Mouse (Mus musculus) neural tube, embryonic 12.5 days (tissue): ENCODE measurements at regions not wholly inside any gene's neighbourhood (a gene's known extent, or its start where the extent isn't known, plus 50 kb on each side); places are given as distances from the start of the nearest gene placed in this dataset.

ENCODE experiments used
- ATAC-seq: fragments of 200-750 bp; cut with Nextera tagmentation; 2 replicates; pipeline ENCODE4 v1.8.0; 2017; ENCODE audit warnings: low read depth, mild to moderate bottlenecking, moderate TSS enrichment, moderate library complexity; ENCODE audit not compliant: low FRiP score
- H3K27ac ChIP-seq: fragments of 300-500 bp; sonication (generic); 2 replicates; pipeline ENCODE4 v1.5.1; 2016
- H3K27me3 ChIP-seq: fragments of 300-500 bp; sonication (generic); replicated peaks from 2 replicates; pipeline ENCODE4 v1.6.1; 2016; ENCODE audit warnings: mild to moderate bottlenecking
- H3K36me3 ChIP-seq: fragments of 300-500 bp; sonication (generic); 2 replicates; pipeline ENCODE4 v1.6.1; 2016; ENCODE audit warnings: mild to moderate bottlenecking
- H3K4me1 ChIP-seq: fragments of 300-500 bp; sonication (generic); 2 replicates; pipeline ENCODE4 v1.6.1; 2016
- H3K4me2 ChIP-seq: fragments of 300-500 bp; sonication (generic); replicated peaks from 2 replicates; pipeline ENCODE4 v1.6.1; 2016; ENCODE audit warnings: mild to moderate bottlenecking
- H3K4me3 ChIP-seq: fragments of 300-500 bp; sonication (generic); 2 replicates; pipeline ENCODE4 v1.5.1; 2016
- H3K9ac ChIP-seq: fragments of 300-500 bp; sonication (generic); 2 replicates; pipeline ENCODE4 v1.6.1; 2016; ENCODE audit warnings: mild to moderate bottlenecking
- H3K9me3 ChIP-seq: fragments of 300-500 bp; sonication (generic); 2 replicates; pipeline ENCODE4 v1.6.1; 2016; ENCODE audit warnings: mild to moderate bottlenecking
- WGBS: fragments of 180-500 bp; shearing (Covaris S2); methylation state at CpG from one replicate; pipeline ENCODE4 v1.1.7; 2016; 5-methylcytosine and 5-hydroxymethylcytosine counted together

DNA sequence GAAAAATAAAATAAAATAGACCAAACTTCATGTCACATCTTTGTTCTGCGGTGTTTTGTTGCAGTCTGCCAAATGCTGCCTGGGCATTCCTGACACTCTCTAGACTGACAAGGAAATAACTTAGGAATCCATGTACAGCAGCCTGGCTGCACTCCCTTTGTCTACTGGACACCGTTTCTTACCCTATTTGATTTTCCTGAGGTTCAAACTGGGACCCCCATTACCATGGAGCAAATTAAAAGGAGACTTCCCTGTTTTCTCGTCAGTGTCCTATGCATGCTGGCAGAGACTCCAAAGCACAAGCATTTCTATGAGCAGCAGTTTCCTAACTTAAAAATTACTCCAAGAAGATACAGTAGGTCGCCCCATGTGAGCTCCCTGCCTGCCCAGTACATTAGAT is 1470.1 kb upstream of the Slc10a2 start:
- Histone ChIP-seq H3K4me3 (no peak overlapping the region), H3K4me2 (no peak overlapping the region), H3K36me3 (no peaks in the 10 kb centered on the region), H3K27me3 (no peaks in the 10 kb centered on the region), H3K4me1 (no peaks in the 10 kb centered on the region), H3K9ac (no peak overlapping the region), H3K27ac (no peak overlapping the region), H3K9me3 (no peaks in the 10 kb centered on the region)
- 64% methylated on average over 4 of the region's 4 CpGs for WGBS
- no peak for ATAC-seq

DNA sequence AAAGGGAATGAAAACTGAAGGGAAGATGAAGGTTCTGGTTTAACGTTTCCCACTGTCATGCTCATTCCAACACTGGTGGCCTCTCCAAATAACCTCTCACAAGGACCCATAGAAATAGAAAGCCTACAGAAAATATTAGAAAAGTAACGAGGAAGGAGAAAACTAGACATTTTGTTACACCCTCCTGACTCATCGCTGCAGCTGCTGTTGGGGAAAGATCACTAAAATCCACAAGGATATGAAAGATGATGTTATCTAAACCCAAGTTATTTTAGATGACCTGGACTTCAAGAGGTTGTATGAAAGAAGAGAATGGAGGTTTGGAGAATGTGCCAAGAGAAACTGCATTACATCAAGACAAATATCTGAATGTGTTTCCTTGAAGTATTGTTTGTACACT is 1468.3 kb upstream of the Slc10a2 start:
- no peak overlapping the region for H3K4me3 ChIP-seq
- no peaks in the 10 kb centered on the region for H3K27me3 ChIP-seq
- no peaks in the 10 kb centered on the region for H3K4me1 ChIP-seq
- ATAC-seq, result no peak
- no peak overlapping the region for H3K9ac ChIP-seq
- H3K27ac ChIP-seq, result no peak overlapping the region
- 92% methylated on average over 3 of the region's 3 CpGs for WGBS
- H3K36me3 ChIP-seq, result no peaks in the 10 kb centered on the region
- no peak overlapping the region for H3K4me2 ChIP-seq
- H3K9me3 ChIP-seq, result no peaks in the 10 kb centered on the region

DNA sequence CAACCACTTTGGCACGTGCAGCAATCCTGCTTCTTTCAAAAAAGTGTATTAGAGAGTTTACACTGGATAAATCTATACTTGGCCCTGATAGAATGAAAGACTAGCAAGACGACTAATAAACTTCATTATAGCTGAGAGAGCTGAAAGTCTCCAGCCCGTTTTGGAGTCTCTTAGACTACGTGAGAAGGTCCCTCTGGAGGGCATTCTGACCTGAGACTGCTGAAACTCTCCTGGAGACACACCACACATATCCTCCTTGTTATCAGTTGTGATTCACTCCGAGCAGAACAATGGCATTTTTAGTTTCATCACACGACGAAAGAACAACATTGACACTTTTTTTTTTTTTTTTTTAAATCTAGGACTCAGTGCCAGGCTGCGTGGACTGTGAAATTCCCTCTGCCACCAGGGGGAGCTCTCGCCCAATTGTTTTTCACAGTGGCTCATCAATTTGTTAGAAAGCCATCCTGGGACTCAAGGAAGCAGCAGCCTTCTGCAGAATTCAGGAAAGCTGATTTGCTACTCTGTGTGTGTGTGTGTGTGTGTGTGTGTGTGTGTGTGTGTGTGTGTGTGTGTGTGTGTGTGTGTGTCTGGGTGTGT is 1467.0 kb upstream of the Slc10a2 start:
- Histone ChIP-seq H3K4me2 (no peak overlapping the region), H3K27me3 (no peaks in the 10 kb centered on the region), H3K9ac (no peak overlapping the region), H3K27ac (no peak overlapping the region), H3K4me1 (no peaks in the 10 kb centered on the region), H3K9me3 (no peaks in the 10 kb centered on the region), H3K36me3 (no peaks in the 10 kb centered on the region), H3K4me3 (no peak overlapping the region)
- 37% methylated on average over 9 of the region's 9 CpGs for WGBS
- 0 out of 2 replicates have a peak, but pooled peaks have one; percentile 33 for ATAC-seq

DNA sequence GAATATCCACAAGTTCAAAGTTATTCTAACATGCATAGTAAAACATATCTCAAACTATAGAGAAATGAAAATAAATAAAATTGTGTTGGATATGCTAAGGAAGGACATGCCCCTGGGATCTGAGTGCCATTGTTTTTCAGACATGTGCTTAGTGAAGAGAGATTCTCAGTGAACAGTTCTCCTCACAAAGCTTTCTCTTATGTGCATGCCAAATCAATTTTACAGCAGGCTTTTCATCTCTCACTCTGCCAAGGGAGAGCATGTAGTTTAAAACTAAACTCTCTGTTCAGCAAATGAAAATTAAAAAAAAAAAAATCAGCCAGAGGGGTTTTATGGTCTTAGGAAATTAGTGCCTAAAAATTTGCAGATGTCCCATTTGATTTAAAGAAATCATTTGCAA is 1445.8 kb upstream of the Slc10a2 start:
- no peak overlapping the region for H3K4me3 ChIP-seq
- no peaks in the 10 kb centered on the region for H3K36me3 ChIP-seq
- ATAC-seq, result peak; percentile 50; the same call in 1 of the 2 replicates
- H3K27me3 ChIP-seq, result no peaks in the 10 kb centered on the region
- H3K4me2 ChIP-seq, result no peak overlapping the region
- H3K9me3 ChIP-seq, result no peaks in the 10 kb centered on the region
- H3K9ac ChIP-seq, result no peak overlapping the region
- no peaks in the 10 kb centered on the region for H3K4me1 ChIP-seq
- H3K27ac ChIP-seq, result no peak overlapping the region

DNA sequence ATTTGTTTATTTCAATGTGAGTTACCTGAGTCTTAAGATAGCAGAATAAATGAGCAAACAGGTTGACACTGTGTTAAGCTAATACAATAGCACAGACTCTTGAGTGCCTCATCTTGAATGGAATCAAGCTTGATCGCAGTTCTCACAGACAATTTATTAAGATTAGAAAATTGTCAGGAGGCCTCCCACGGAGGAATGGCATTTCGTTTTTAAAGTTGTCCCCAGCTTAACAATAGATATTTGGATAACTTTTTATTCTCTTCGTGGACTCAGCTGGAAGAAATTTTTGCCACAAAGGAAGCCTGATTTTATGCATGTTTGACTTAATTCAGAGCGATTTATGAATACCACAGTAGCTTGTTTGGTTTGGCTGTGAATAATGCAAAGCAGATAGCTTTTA is 1422.0 kb upstream of the Slc10a2 start:
- H3K4me3 ChIP-seq, result no peak overlapping the region
- H3K27me3 ChIP-seq, result no peaks in the 10 kb centered on the region
- no peak overlapping the region for H3K27ac ChIP-seq
- H3K9me3 ChIP-seq, result no peaks in the 10 kb centered on the region
- no peak overlapping the region for H3K4me2 ChIP-seq
- WGBS, result 26% methylated on average over 5 of the region's 5 CpGs
- H3K4me1 ChIP-seq, result no peaks in the 10 kb centered on the region
- H3K36me3 ChIP-seq, result no peaks in the 10 kb centered on the region
- H3K9ac ChIP-seq, result no peak overlapping the region
- no peak for ATAC-seq

DNA sequence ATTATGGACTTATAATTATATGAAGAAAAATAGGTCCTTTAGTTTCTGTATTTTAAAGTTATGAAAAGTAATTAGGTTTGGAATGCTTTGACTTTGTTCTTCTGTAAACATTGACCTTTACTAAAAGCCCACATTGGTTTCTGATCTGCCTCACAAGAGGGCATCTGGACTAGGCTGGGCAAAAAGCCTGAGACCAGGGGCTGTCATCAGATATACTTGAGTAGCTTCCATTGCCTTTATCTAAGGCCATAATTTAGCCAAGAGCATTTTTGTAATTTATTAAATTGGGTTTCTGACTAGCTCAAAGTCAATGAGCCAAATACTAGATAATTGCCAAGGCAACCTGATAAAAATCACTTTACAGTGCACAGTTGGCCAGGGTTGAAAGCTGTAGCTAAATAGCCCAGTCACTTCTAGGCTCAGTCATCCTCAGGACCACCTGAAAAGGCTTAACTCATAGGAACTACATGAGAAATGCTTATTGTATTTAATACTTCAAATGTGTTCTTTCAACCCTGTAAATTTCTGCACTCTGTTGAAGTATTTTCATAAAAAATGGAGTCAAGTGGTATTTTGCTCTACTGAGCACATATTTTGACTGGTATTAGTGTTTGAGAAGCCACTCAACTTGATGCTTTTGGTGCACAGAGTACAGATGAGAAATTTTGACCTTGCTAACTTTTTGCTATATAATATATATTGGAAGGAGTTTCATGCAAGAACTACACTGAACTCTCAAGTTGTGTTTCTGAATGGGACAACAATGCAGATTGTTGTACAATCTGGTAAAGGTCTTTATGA is 1410.9 kb upstream of the Slc10a2 start:
- H3K4me1 ChIP-seq, result no peaks in the 10 kb centered on the region
- no peaks in the 10 kb centered on the region for H3K27me3 ChIP-seq
- no peak for ATAC-seq
- H3K36me3 ChIP-seq, result no peaks in the 10 kb centered on the region
- H3K27ac ChIP-seq, result no peak overlapping the region
- H3K4me3 ChIP-seq, result no peak overlapping the region
- H3K9me3 ChIP-seq, result no peaks in the 10 kb centered on the region
- no peak overlapping the region for H3K9ac ChIP-seq
- no peak overlapping the region for H3K4me2 ChIP-seq

DNA sequence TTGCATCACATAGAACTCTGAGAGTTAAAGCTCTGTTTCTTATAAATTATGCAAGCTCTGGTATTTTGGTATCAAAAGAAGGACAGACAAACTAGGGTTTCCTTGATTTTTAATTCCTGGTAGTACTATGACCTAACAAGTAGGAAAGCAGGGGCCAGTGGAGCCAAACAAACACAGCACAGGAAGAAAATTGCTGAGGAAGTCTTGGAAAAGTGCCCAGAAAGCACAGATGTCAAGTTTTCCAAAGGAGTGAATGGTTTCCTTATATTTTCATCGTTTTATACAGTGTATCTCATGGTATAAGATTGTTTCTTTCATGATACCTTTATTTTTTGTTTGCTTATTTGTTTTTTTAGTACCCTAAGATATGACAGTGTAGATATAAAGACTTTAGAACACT is 1387.3 kb upstream of the Slc10a2 start:
- H3K4me2 ChIP-seq, result no peak overlapping the region
- H3K4me3 ChIP-seq, result no peak overlapping the region
- no peaks in the 10 kb centered on the region for H3K36me3 ChIP-seq
- H3K27me3 ChIP-seq, result no peaks in the 10 kb centered on the region
- no peaks in the 10 kb centered on the region for H3K9me3 ChIP-seq
- H3K4me1 ChIP-seq, result no peaks in the 10 kb centered on the region
- WGBS, result 80% methylated on average over 1 of the region's 1 CpGs
- no peak for ATAC-seq
- no peak overlapping the region for H3K9ac ChIP-seq
- no peak overlapping the region for H3K27ac ChIP-seq

DNA sequence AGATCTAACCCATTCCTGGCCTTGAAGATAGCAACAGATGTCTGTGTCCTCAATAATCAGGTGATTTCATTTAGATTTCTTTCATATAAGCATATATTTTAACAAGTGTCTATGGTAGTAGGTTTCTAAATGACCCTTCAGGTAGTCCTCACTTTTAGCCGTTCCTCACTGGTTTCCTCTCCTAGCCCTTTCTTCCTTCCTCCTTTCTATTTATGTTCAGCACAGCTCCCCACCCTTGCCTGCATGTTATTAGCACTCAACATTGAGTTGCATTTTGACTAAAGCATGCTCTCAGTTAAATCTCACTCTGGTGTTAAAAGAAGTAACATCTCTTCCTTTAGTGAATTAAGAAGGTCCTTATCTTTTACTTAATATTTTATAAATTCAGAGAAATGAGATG is 1376.8 kb upstream of the Slc10a2 start:
- Histone ChIP-seq H3K9ac (no peak overlapping the region), H3K4me3 (no peak overlapping the region), H3K27ac (no peak overlapping the region), H3K36me3 (no peaks in the 10 kb centered on the region), H3K9me3 (no peaks in the 10 kb centered on the region), H3K4me1 (no peaks in the 10 kb centered on the region), H3K27me3 (no peaks in the 10 kb centered on the region), H3K4me2 (no peak overlapping the region)
- ATAC-seq, result no peak
- 76% methylated on average over 1 of the region's 1 CpGs for WGBS

DNA sequence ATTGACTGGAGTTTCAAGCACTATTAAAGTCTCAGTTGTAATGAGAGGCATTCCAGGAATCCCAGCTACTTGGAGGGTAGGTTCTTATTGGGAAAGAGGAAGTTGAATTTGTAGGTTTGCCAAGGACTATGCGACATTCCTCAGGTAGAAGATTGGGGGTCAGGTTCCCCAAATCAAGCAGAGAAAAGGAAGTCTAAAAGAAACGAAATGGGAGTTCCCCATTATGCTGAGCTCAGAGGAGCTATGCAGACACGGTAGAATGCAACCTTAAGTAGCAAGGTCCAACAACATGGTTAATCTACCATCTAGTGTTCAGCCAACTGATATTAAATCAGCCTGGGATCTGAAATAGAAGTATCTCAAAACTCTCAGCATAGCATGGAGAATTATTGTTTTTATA is 1365.9 kb upstream of the Slc10a2 start:
- H3K4me3 ChIP-seq, result no peak overlapping the region
- 85% methylated on average over 3 of the region's 3 CpGs for WGBS
- no peak overlapping the region for H3K4me2 ChIP-seq
- H3K27ac ChIP-seq, result no peak overlapping the region
- H3K36me3 ChIP-seq, result no peaks in the 10 kb centered on the region
- no peaks in the 10 kb centered on the region for H3K9me3 ChIP-seq
- H3K27me3 ChIP-seq, result no peaks in the 10 kb centered on the region
- no peaks in the 10 kb centered on the region for H3K4me1 ChIP-seq
- no peak overlapping the region for H3K9ac ChIP-seq
- no peak for ATAC-seq

DNA sequence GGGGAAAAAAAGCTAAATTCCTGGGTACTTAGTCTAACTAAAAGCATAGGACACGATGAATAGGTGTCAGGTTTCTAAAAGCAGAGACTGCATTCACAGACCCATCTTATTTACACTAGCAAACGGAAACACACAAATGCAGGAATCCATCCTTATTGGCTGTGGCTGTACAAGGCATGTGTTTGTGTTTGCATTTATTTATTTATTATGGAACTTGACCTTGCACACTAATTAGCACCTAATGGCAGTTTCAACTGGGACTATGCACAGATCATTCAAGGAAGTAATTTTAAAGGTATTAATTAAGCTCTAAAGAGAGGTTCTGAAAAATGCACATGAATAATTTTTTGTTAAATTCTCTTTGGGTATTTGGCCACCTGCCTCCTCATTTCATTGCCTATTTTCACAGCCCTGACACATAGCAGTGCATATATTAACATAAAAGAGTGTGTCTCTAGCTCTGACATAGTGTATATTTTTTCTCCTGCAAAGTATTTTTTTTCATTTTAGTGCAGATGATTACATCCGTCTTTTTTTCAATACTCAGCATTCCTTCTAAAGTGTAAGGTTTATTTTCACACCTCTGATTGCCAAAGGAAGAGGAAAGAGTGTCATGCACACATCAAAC is 1351.5 kb upstream of the Slc10a2 start:
- Histone ChIP-seq H3K4me2 (no peak overlapping the region), H3K27me3 (no peaks in the 10 kb centered on the region), H3K36me3 (no peaks in the 10 kb centered on the region), H3K27ac (no peak overlapping the region), H3K4me1 (no peaks in the 10 kb centered on the region), H3K9me3 (no peaks in the 10 kb centered on the region), H3K4me3 (no peak overlapping the region), H3K9ac (no peak overlapping the region)
- ATAC-seq, result no peak
- WGBS, result 59% methylated on average over 3 of the region's 3 CpGs

DNA sequence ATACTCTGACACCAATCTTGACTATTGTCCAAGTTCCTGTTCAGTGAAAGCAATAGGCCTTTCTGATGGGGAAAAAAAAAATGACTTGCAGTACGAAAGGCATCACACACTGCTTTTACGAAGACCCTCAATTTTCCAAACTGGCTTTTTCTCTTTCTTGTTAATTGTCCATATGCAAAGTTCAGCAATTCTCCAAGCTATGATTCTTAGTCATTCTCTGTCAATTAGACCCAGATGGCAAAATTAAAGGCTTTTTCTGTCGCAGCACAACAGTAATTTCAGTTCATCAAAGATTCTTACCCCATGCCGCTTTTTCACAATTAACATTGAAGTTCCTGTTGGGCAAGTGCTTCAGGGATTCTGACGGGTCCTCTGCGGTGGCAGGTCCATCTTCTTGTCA is 1343.2 kb upstream of the Slc10a2 start:
- no peaks in the 10 kb centered on the region for H3K36me3 ChIP-seq
- no peak overlapping the region for H3K9ac ChIP-seq
- no peak overlapping the region for H3K27ac ChIP-seq
- no peak for ATAC-seq
- no peak overlapping the region for H3K4me2 ChIP-seq
- no peaks in the 10 kb centered on the region for H3K27me3 ChIP-seq
- no peaks in the 10 kb centered on the region for H3K4me1 ChIP-seq
- no peaks in the 10 kb centered on the region for H3K9me3 ChIP-seq
- no peak overlapping the region for H3K4me3 ChIP-seq
- 65% methylated on average over 6 of the region's 6 CpGs for WGBS

DNA sequence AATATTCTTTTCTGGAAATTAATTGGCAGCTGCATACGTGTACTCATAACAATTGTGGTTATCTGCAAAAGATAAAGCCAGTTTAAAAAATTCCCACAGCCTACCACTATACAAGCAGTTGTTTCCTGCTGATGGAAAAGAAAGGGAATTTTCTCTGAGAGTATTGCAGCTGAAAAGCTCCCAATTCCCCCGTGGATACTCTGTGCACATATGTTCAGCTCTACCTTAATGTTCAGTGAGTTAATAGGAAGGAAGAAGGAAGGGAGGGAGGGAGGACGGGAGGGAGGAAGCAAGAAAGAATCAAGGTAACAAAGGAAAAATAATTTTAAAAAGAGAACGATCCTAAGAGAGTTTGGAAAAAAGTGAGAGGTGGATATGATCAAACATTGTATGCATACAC is 1333.9 kb upstream of the Slc10a2 start:
- Histone ChIP-seq H3K27ac (no peak overlapping the region), H3K27me3 (no peaks in the 10 kb centered on the region), H3K9me3 (no peaks in the 10 kb centered on the region), H3K9ac (no peak overlapping the region), H3K4me3 (no peak overlapping the region), H3K4me2 (no peak overlapping the region), H3K36me3 (no peaks in the 10 kb centered on the region), H3K4me1 (no peaks in the 10 kb centered on the region)
- WGBS, result 64% methylated on average over 4 of the region's 4 CpGs
- 0 out of 2 replicates have a peak, but pooled peaks have one; percentile 61 for ATAC-seq
